Mouse (Mus musculus): Measurements from ENCODE around the gene Tnfaip2. TPM values are rescaled to one million over a fixed set of nuclear protein-coding genes. Genes with fewer than 3 reads are reported as not detected.

The Tnfaip2 gene
- polyA plus RNA-seq (2015; fragmentation: Nextera tagmentation; extraction: Ambion mirVana), result 1.6 and 1.8 TPM in 2 replicates

GRCm38 (mm10) chr12:111442309-111443010, at the start of gene Tnfaip2:
TSS of gene Tnfaip2 (plus strand) at chr12:111442469.
- peak; percentile 65 for ATAC-seq (ENCODE audit: low FRiP score)
- WGBS, result under 1% methylated on average over 48 of the region's 48 CpGs

GRCm38 (mm10) chr12:111394008-111394407, 48.3 kb upstream of the Tnfaip2 start:
- no peaks in the 10 kb centered on the region for H3K36me3 ChIP-seq
- 82% methylated on average over 6 of the region's 6 CpGs for WGBS
- no peaks in the 10 kb centered on the region for H3K9me3 ChIP-seq
- no peak overlapping the region for H3K4me2 ChIP-seq
- H3K4me1 ChIP-seq (replicated peaks), result no peaks in the 10 kb centered on the region
- no peak overlapping the region for H3K27ac ChIP-seq
- peaks cover 23% of the 10 kb centered on the region; the same call in 1 of the 2 replicates for H3K27me3 ChIP-seq
- ATAC-seq (ENCODE audit: low FRiP score), result no peak
- H3K9ac ChIP-seq, result no peak overlapping the region
- H3K4me3 ChIP-seq, result no peak overlapping the region

More at GRCm38 (mm10) chr12:111442309-111443010, at the start of gene Tnfaip2:
- Histone ChIP-seq H3K9ac (peak within 1 kb of the TSS; percentile 56), H3K27me3 (peaks cover 93% of the 10 kb centered on the region), H3K9me3 (no peaks in the 10 kb centered on the region), H3K4me1 (replicated peaks) (peaks cover 28% of the 10 kb centered on the region), H3K36me3 (no peaks in the 10 kb centered on the region), H3K4me3 (peak within 1 kb of the TSS; percentile 41), H3K4me2 (peak within 1 kb of the TSS; percentile 67), H3K27ac (no peak within 1 kb of the TSS)

- no peak for ATAC-seq (ENCODE audit: low FRiP score)
- Histone ChIP-seq H3K36me3 (no peaks in the 10 kb centered on the region), H3K4me2 (no peak overlapping the region), H3K4me3 (no peak overlapping the region), H3K4me1 (replicated peaks) (no peaks in the 10 kb centered on the region), H3K9me3 (no peaks in the 10 kb centered on the region), H3K27ac (no peak overlapping the region), H3K9ac (no peak overlapping the region), H3K27me3 (peaks cover 32% of the 10 kb centered on the region)
- WGBS, result 73% methylated on average over 5 of the region's 5 CpGs
Observed at GRCm38 (mm10) chr12:111396997-111397396, 45.3 kb upstream of the Tnfaip2 start.

- WGBS, result 23% methylated on average over 15 of the region's 15 CpGs
- Histone ChIP-seq H3K9me3 (no peaks in the 10 kb centered on the region), H3K36me3 (no peaks in the 10 kb centered on the region)
Observed at GRCm38 (mm10) chr12:111401454-111402184, 40.6 kb upstream of the Tnfaip2 start.

GRCm38 (mm10) chr12:111404880-111405279, 37.4 kb upstream of the Tnfaip2 start:
- WGBS, result 67% methylated on average over 10 of the region's 10 CpGs
- Histone ChIP-seq H3K27ac (no peak overlapping the region), H3K4me1 (replicated peaks) (peaks cover 18% of the 10 kb centered on the region), H3K36me3 (no peaks in the 10 kb centered on the region), H3K27me3 (peaks cover 54% of the 10 kb centered on the region), H3K9ac (no peak overlapping the region), H3K4me2 (no peak overlapping the region), H3K9me3 (no peaks in the 10 kb centered on the region), H3K4me3 (no peak overlapping the region)
- ATAC-seq (ENCODE audit: low FRiP score), result no peak

More at GRCm38 (mm10) chr12:111401454-111402184, 40.6 kb upstream of the Tnfaip2 start:
- H3K27me3 ChIP-seq, result peaks cover 45% of the 10 kb centered on the region
- no peak overlapping the region for H3K4me2 ChIP-seq
- H3K4me3 ChIP-seq, result no peak overlapping the region
- no peak overlapping the region for H3K9ac ChIP-seq
- peaks cover 3% of the 10 kb centered on the region for H3K4me1 ChIP-seq (replicated peaks)
- H3K27ac ChIP-seq, result no peak overlapping the region
- ATAC-seq (ENCODE audit: low FRiP score), result peak; percentile 55

GRCm38 (mm10) chr12:111406622-111407021, 35.6 kb upstream of the Tnfaip2 start, which contains the start of gene Lbhd2:
TSS of gene Lbhd2 (plus strand) at chr12:111406809.
- ATAC-seq (ENCODE audit: low FRiP score), result no peak
- Histone ChIP-seq H3K4me3 (peak within 1 kb of the TSS; percentile 26), H3K4me1 (replicated peaks) (peaks cover 23% of the 10 kb centered on the region), H3K9ac (peak within 1 kb of the TSS; percentile 43; the same call in 1 of the 2 replicates), H3K27ac (no peak within 1 kb of the TSS), H3K27me3 (peaks cover 58% of the 10 kb centered on the region), H3K4me2 (peak within 1 kb of the TSS; percentile 44), H3K9me3 (no peaks in the 10 kb centered on the region), H3K36me3 (no peaks in the 10 kb centered on the region)
- 3% methylated on average over 24 of the region's 24 CpGs for WGBS

GRCm38 (mm10) chr12:111409583-111409982, 32.7 kb upstream of the Tnfaip2 start:
- no peaks in the 10 kb centered on the region for H3K36me3 ChIP-seq
- H3K27me3 ChIP-seq, result peaks cover 53% of the 10 kb centered on the region
- H3K9me3 ChIP-seq, result no peaks in the 10 kb centered on the region
- H3K27ac ChIP-seq, result no peak overlapping the region
- no peak for ATAC-seq (ENCODE audit: low FRiP score)
- H3K4me2 ChIP-seq, result no peak overlapping the region
- WGBS, result 5% methylated on average over 5 of the region's 5 CpGs
- no peak overlapping the region for H3K4me3 ChIP-seq
- H3K9ac ChIP-seq, result 0 out of 2 replicates have a peak overlapping the region, but pooled peaks have one; percentile 29
- H3K4me1 ChIP-seq (replicated peaks), result peaks cover 32% of the 10 kb centered on the region

GRCm38 (mm10) chr12:111411631-111412355, 30.5 kb upstream of the Tnfaip2 start:
- Histone ChIP-seq H3K9ac (no peak overlapping the region), H3K4me3 (no peak overlapping the region), H3K27me3 (peaks cover 46% of the 10 kb centered on the region), H3K4me1 (replicated peaks) (peaks cover 33% of the 10 kb centered on the region), H3K9me3 (no peaks in the 10 kb centered on the region), H3K36me3 (no peaks in the 10 kb centered on the region), H3K27ac (no peak overlapping the region), H3K4me2 (no peak overlapping the region)
- ATAC-seq (ENCODE audit: low FRiP score), result no peak
- 76% methylated on average over 8 of the region's 8 CpGs for WGBS

- Histone ChIP-seq H3K9me3 (no peaks in the 10 kb centered on the region), H3K36me3 (no peaks in the 10 kb centered on the region), H3K9ac (peak overlapping the region; percentile 67), H3K4me3 (peak overlapping the region; percentile 34), H3K27ac (0 out of 2 replicates have a peak overlapping the region, but pooled peaks have one; percentile 48), H3K4me2 (peak overlapping the region; percentile 53), H3K27me3 (peaks cover 42% of the 10 kb centered on the region), H3K4me1 (replicated peaks) (peaks cover 36% of the 10 kb centered on the region)
- ATAC-seq (ENCODE audit: low FRiP score), result no peak
- WGBS, result 26% methylated on average over 12 of the region's 12 CpGs
Observed at GRCm38 (mm10) chr12:111412581-111413284, 29.5 kb upstream of the Tnfaip2 start.

- Histone ChIP-seq H3K9me3 (no peaks in the 10 kb centered on the region), H3K27me3 (peaks cover 42% of the 10 kb centered on the region), H3K36me3 (no peaks in the 10 kb centered on the region), H3K27ac (0 out of 2 replicates have a peak overlapping the region, but pooled peaks have one; percentile 48), H3K4me3 (peak overlapping the region; percentile 34), H3K4me2 (peak overlapping the region; percentile 53), H3K9ac (peak overlapping the region; percentile 67), H3K4me1 (replicated peaks) (peaks cover 36% of the 10 kb centered on the region)
- 2% methylated on average over 21 of the region's 21 CpGs for WGBS
- ATAC-seq (ENCODE audit: low FRiP score), result peak; percentile 76
Observed at GRCm38 (mm10) chr12:111413300-111413699, 29.0 kb upstream of the Tnfaip2 start.
